Mouse (Mus musculus) left cerebral cortex, adult 8-10 months (tissue): ENCODE measurements at regions not wholly inside any gene's neighbourhood (a gene's known extent, or its start where the extent isn't known, plus 50 kb on each side); places are given as distances from the start of the nearest gene placed in this dataset.

Experiments
- DNase-seq, 2 experiments: peaks; one replicate each; pipeline ENCODE4 v3.0.0; 2022; ENCODE audit warnings: low spot score in 2 of 2

DNA sequence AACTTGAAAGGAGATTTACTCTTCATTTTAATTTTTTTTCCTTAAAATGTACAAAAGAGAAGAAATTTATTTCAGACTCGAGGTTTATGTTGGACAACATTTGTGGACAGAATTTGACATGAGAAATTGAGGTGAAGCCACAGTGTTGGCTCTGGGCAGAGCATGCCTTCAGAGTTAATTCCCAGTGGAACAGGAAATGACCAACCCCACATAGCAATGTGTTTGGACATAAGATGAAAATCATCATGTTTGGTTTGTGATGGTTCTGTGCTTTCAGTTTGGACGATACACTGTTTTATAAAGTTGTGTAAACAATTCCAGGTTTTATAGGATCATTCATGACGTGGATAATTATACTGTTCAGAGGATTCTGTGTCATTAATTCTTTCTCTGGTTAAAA, 271.9 kb upstream of the Mettl25 start:
- DNase-seq = no peak

DNA sequence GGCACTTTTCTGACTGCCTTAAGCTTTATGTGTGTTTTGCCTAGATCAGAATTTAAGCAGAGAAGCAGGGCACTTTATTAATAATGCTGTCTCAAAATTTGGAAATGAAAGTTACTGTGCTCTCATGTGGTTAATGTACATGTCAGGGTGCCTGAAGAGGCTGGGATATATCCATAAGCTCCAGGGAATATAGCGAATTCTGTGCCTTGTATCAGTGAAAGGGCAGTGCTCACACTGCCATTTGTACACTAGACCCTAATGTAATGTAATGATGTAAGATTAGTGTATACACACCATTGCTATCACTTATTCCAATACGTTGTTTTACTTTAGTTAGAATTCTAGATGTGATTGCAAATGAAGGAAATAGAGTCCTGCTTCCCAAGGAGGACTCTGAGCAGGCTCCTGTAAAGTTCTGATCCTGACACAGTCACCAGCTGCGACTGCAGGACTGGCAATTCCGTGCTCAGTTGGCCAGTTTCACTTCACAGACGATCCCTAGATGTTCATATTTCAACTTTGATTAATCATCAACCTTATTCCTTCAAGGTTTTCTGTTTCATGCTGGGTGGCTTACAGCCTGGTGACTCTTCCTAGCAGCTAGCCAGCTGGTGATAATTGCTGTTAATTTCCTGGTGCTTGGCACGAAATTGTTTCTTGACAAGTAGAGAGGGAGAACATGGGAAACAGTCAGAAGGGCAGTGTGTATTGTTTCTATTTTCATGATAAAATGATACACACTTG, 273.7 kb upstream of the Mettl25 start:
- no peak for DNase-seq

DNA sequence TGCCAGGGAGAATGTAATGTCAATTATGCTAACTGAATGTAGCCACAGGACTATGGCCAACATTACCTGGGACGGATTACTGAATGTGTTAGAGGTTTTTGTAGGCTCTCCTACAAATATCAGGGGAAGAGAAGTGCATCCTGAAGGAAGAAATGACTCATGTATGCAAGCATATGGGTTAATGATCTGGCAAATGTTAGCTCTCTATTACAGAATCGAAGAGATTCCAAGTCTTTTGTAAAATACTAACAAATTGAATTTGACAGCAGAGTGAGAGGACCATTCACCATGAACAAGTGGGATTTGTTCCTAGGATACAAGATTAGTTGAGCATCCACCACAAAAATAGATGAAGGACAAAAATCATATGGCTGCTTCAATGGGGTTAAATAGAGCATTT, 280.6 kb upstream of the Mettl25 start:
- no peak for DNase-seq

DNA sequence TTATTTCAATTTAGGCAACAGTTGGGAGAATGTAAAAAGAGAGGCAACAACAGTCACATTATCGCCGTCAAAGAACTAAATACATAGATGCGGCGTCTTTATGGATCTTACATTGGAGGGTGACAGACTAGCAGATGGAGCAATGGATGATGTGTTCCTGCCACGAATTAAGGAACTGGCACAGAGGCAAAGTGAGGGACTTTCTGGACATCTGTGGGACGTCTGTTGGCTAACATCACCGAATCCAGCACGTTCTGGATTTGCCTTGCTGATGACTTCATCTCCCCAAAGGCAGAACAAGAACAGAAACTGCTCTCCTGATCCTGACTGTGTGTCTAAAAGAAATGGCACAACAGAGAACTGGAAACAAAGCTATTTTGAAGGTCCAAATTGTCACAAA, 281.8 kb upstream of the Mettl25 start:
- DNase-seq = peak in 1 of 2 experiments; percentile 15

DNA sequence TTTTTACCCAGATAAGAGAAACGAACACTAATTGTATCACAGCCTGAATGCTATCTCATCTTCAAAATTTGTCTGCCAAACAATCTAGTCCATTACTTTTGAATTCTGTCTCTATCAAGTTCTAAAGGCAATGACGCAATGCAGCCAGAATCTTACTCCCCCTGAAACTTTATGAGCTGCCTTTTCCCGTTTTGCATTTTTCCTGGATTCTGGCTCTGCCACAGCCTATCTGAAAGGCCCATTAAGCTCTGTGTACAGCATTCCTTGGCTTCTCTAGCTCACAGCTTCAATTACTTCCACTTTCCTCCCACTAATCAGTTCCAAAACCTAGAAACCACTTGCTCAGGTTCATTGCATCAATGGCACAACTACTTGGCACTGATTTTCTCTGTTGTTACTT, 298.0 kb upstream of the Ppfia2 start:
- DNase-seq = no peak

- DNase-seq = no peak
These were observed 295.7 kb upstream of the Ppfia2 start for GRCm38 (mm10) chr10:106174433-106174832.

GRCm38 (mm10) chr10:106179651-106180050, 290.5 kb upstream of the Ppfia2 start:
- DNase-seq = peak in 1 of 2 experiments; percentile 17

DNA sequence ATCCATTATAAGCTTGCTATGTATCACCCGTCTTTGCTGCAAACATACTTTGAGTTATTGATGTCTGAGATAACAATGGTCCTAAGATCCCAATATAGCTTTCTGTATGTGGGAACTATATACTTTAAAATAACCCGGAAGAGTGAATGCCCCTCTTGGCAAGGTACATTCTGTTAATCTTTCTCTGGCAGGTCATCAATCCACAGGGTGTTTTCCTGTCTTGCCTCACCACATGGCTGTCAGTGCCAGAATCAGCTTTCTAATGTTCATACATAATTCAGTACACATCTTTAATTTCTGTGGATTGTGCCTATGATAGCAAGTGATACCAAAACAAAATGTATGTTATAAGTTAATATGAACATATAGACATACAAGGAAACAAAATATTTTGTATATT, 267.6 kb upstream of the Ppfia2 start:
- no peak for DNase-seq

- DNase-seq = no peak
These were observed 245.9 kb upstream of the Ppfia2 start for GRCm38 (mm10) chr10:106224251-106224650.

DNA sequence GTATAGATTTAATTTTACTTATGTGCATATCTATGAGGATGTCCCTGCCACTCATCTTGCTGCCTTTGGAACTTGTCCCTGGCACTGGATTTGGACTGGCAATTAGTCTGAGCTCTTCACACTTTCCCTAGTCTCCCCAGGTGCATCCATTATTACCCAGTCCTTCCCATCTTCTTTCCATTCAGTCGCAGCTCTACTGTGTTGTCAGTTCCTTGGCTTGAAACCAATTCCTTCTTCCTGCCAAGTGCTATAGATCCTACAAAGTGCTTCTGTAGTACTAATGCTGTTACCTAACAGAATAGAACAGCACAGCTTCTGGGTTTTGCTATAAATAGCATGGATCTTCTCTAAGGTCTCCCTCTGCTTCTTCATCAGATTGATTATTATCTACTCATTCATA, 228.0 kb upstream of the Ppfia2 start:
- DNase-seq = no peak

- DNase-seq = no peak
These were observed 216.0 kb upstream of the Ppfia2 start for GRCm38 (mm10) chr10:106254106-106254505.

DNA sequence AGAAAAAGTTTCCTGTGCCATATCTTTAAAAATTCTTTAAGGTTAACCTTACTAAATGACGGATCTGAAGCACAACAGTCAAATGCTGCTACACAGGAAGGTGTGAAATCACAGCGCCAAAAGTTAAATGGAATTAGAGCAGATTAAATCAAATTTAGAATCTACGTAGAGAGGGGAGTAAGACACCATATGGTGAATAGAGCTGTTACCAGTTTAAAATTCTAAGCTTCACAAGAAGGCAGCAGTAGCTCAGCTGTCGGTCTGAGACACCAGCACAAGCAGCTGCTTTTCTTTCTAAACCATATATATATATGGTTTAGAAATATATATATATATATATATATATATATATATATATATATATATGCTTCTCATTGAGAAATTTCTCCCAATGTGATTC, 210.3 kb upstream of the Ppfia2 start:
- no peak for DNase-seq

DNA sequence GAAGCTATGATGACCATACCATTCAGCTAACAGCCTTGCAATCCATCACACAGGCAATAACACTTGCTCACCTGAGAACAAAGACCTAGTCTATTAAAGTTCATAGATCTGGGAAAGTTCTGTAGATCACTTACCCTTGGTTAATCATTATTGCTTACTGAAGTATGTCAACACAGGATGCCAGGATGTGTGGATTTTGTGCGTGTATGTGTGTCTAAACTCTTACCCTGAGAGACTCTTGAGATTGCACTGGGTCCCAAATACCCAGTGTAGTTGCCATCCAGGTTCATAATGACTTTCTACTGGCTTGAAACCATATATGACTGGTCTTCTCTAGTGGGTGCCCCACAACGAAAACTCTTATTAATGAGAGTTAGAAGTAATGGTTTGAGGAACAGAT, 196.8 kb upstream of the Ppfia2 start:
- no peak for DNase-seq

GRCm38 (mm10) chr10:106289951-106290350, 180.2 kb upstream of the Ppfia2 start:
- DNase-seq = no peak

- no peak for DNase-seq
These were observed 179.4 kb upstream of the Ppfia2 start for GRCm38 (mm10) chr10:106290736-106291135.

GRCm38 (mm10) chr10:106295501-106295900, 174.6 kb upstream of the Ppfia2 start:
- DNase-seq = no peak

DNA sequence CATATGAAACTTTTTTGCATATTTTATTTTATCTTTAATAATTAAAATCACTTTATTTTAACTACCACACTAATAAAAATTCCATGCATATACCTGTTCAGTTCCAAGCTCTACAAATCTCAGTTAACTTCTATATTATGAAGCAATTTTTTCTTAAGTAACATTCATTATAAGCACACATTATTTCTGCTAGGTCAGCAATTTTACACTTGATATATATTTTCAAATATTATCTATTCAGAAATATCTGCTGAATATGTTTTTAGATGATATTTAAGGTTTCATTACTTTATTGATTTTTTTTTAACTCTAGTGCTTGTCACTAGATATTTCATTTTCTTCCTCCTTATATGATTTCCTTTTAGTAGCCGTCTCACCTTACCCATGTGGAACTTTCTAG, 135.0 kb upstream of the Ppfia2 start:
- no peak for DNase-seq

DNA sequence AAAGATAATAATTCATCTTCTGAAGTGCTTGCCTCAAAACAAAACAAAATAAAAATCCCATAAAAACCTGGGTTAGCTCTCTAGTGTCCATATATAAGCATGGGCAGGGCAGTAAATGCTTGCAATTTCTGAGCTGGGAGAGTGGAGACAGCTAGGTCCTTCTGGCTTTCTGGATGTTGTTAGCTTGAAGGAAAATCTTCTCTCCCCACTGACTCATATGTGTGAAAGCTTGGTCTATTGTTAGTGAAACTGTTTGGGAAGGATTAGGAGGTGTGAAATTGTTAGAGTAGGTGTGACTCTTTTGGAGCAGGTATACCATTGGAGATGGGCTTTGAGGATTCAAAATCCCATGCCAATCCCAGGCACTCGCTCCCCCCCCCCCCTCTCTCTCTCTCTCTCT, 118.5 kb upstream of the Ppfia2 start:
- no peak for DNase-seq

GRCm38 (mm10) chr10:106375653-106376052, 94.5 kb upstream of the Ppfia2 start:
- no peak for DNase-seq

GRCm38 (mm10) chr10:106376161-106376560, 94.0 kb upstream of the Ppfia2 start:
- no peak for DNase-seq

DNA sequence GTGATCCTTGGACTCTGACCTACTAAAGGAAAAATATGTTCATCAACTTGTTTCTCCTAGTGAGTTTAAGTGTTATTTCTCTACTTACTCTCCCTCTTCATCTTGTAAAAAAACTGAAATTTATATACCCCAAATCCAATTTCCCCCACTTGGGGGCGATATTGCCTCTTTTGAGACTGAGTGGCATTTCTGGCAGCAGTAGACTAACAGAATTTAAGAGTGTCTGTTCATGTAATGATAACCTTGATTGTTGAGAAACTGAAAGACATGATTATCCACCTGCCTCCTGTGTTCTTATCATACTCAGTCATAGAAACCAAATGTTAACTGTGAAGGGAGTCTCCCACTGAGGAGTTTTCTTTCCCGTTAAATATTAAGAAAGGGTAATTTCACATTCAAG, 89.5 kb upstream of the Ppfia2 start:
- DNase-seq = no peak

- DNase-seq = no peak
These were observed 61.4 kb upstream of the Ppfia2 start for GRCm38 (mm10) chr10:106408705-106409104.

- no peak for DNase-seq
These were observed 57.0 kb upstream of the Ppfia2 start for GRCm38 (mm10) chr10:106413181-106413580.

- peak in 1 of 2 experiments; percentile 40 for DNase-seq
These were observed 55.1 kb upstream of the Ppfia2 start for GRCm38 (mm10) chr10:106414990-106415389.
